Mouse (Mus musculus): Measurements from ENCODE around the gene Tmem217. TPM values are rescaled to one million over a fixed set of nuclear protein-coding genes. Genes with fewer than 3 reads are reported as not detected.

The Tmem217 gene
- total RNA-seq, 2 experiments from 2014 or later, result not detected

Small RNAs within 50 kb of the gene (microRNA-seq; reads per million reads assigned to microRNA genes)
- 0 reads per million in 2 experiments for gene Mir7667

Other genes starting within 250 kb of the Tmem217 start
- gene Pi16, start 234.7 kb downstream of the Tmem217 start, total RNA-seq (2021), result 10 to 100 TPM; 25.4 to 37.9 TPM
- gene Mtch1, start 204.5 kb downstream of the Tmem217 start, total RNA-seq (2021), result 100 to 1,000 TPM; 141 to 160 TPM
- gene Fgd2, start 191.5 kb downstream of the Tmem217 start, total RNA-seq (2021), result 1 to 10 TPM; 1.6 to 1.8 TPM
- gene Pim1, start 61.6 kb downstream of the Tmem217 start, total RNA-seq (2021), result 10 to 100 TPM; 17.6 to 18.2 TPM
- gene Gm17657, start 2.7 kb downstream of the Tmem217 start, total RNA-seq (2021), result not detected
- gene Tbc1d22b, start 2.6 kb downstream of the Tmem217 start, total RNA-seq (2021), result 1 to 10 TPM; 8.0 to 8.2 TPM
- gene Rnf8, start 62.4 kb upstream of the Tmem217 start, total RNA-seq (2021), result 10 to 100 TPM; 19.8 to 25.6 TPM
- under 1 TPM; 0.68 to 0.86 TPM for gene Gm28043, start 62.5 kb upstream of the Tmem217 start, total RNA-seq (2021)
- 10 to 100 TPM; 36.7 to 38.8 TPM for gene Cmtr1, start 108.2 kb upstream of the Tmem217 start, total RNA-seq (2021)
- 1 to 10 TPM; 5.5 to 6.2 TPM for gene Ccdc167, start 164.7 kb upstream of the Tmem217 start, total RNA-seq (2021)